Mouse (Mus musculus) heart, adult 18-20 months (tissue): ENCODE results near the gene Gsg1l. TPM values are rescaled to one million over a fixed set of nuclear protein-coding genes. Genes with fewer than 3 reads are reported as not detected.
A peak's percentile ranks its signal among the peaks of the same experiment; 100 is the strongest.

ENCODE experiments used
- DNase-seq, 2 experiments: peaks; one replicate each; pipeline ENCODE4 v3.0.0; 2021 to 2022; ENCODE audit warnings: mixed read lengths in 1 of 2
- total RNA-seq, 2 experiments: library from RNA; stranded (reverse); gene quantifications; 2 replicates each; pipeline ENCODE4 v1.2.3; 2021

Gsg1l gene
- total RNA-seq, 2 experiments from 2014 or later, result 10.1 to 12.3 TPM

- DNase-seq, result peak in 1 of 2 experiments; percentile 27
These were observed 49.9 kb downstream of the Gsg1l start for GRCm38 (mm10) chr7:126032365-126032755.

DNA sequence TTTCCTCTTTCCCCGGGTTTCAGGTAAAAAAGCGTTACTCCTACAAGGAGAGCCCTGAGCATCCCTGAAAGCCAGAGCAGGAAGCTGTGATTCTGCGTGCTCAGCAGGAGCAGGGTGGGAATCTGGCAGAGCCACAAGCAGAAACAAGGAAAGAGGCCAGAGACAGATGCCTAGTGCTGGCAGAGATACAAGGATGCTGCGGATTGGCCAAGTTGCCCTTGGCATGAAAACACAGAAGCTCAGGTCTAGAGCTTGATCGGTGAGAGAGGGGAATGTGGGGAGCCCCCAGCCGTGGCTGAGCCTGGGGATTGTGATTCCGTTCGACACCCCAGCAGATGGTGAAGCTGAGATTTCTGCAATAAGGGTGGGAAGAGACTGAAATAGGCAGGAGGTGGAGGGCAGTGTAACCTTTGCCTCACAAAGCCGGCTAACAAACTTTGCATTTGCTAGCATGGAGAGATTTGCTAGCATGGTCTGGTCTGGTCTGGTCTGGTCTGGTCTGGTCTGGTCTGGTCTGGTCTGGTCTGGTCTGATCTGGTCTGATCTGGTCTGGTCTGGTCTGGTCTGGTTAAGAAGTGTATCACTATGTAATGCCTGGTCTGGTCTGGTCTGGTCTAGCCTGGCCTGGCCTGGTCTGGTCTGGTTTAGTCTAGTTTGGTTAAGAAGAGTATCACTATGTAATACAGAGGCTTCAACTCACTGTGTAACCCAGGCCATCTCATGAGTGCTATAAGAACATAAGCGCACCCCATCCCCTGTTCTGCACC, 50.4 kb downstream of the Gsg1l start:
- DNase-seq, result peak; percentile 17 to 31

GRCm38 (mm10) chr7:126027410-126027809, 54.8 kb downstream of the Gsg1l start:
- DNase-seq, result peak in 1 of 2 experiments; percentile 33

GRCm38 (mm10) chr7:126026600-126026999, 55.6 kb downstream of the Gsg1l start:
- DNase-seq, result no peak

- no peak for DNase-seq
These were observed 62.2 kb downstream of the Gsg1l start for GRCm38 (mm10) chr7:126019966-126020365.

- no peak for DNase-seq
These were observed 62.9 kb downstream of the Gsg1l start for GRCm38 (mm10) chr7:126019321-126019720.

- DNase-seq, result no peak
These were observed 64.8 kb downstream of the Gsg1l start for GRCm38 (mm10) chr7:126017455-126017854.

DNA sequence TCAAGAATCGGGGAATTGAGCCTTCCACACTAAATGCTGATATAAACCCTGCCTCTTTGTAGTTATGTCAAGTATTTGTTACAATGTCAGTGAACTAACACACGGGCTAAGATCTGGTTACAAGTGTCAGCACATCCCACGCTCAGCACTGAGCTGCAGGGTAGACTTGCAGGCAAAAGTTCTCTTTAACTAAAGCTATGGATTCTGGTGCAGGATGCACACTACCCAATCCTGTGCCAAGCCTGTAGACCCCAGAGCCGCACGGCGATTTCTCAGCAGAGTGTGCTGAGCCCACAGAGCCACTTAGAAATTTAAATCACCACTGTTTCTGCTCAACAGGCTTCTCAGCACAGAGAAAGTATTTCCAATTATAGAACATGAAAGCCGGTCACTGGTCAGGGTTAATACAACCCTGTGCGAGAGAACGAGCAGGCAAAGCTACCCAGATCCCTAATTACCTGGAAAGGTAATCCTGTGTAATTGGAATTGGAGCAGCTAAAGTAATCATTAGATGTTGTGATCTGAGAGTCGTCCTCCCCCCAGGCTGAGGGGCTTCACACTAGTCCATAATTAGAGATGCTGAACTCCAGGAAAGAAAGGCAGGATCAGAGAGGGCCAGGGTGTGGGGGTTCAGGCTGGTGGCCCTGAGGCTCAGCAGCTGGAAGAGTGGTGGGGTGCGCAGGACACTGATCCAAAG, 69.7 kb downstream of the Gsg1l start:
- no peak for DNase-seq

DNA sequence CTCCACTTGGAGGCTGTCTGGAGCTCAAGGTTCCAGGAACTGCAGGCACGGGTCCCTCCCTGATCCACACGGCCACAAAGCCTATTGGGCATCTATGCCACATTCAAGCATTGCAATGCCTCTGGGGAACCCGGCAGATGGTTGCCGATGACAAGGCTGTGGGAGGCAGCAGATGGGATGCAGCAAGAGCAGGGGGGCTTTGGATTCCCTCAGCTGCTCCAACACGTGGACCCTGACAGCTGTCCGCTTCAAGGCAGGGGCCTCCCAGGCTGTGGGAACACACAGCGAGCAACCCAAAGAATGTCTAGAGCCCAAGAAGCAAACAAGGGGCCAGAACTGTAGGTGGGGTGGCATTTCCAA, 73.4 kb downstream of the Gsg1l start:
- no peak for DNase-seq

- DNase-seq, result no peak
These were observed 73.9 kb downstream of the Gsg1l start for GRCm38 (mm10) chr7:126008139-126008788.

- DNase-seq, result no peak
These were observed 74.9 kb downstream of the Gsg1l start for GRCm38 (mm10) chr7:126007132-126007910.

GRCm38 (mm10) chr7:126005274-126005673, 76.9 kb downstream of the Gsg1l start:
- DNase-seq, result no peak

- DNase-seq, result no peak
These were observed 80.5 kb downstream of the Gsg1l start for GRCm38 (mm10) chr7:126001683-126002082.

DNA sequence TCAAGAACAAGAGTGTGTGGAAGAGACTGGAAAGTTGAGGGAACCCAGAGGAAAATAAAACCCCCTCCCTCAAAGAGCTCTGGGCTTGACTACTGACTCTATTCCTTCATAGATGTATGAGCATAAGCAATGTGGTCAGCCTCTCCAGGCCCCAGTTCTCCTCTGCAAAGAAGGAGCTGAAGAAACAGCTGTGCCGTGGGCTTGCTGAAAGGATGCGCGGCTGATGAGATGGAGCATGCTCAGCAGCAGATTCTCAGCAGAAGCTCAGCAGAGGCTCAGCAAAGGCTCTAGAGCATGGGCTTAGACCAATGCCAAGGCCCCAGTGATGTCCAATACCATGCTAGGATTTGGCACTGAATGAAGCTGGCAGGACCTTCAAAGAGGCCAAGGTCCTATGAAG, 82.3 kb downstream of the Gsg1l start:
- DNase-seq, result no peak

- DNase-seq, result peak; percentile 68 to 84
These were observed 86.1 kb downstream of the Gsg1l start for GRCm38 (mm10) chr7:125996151-125996550.

DNA sequence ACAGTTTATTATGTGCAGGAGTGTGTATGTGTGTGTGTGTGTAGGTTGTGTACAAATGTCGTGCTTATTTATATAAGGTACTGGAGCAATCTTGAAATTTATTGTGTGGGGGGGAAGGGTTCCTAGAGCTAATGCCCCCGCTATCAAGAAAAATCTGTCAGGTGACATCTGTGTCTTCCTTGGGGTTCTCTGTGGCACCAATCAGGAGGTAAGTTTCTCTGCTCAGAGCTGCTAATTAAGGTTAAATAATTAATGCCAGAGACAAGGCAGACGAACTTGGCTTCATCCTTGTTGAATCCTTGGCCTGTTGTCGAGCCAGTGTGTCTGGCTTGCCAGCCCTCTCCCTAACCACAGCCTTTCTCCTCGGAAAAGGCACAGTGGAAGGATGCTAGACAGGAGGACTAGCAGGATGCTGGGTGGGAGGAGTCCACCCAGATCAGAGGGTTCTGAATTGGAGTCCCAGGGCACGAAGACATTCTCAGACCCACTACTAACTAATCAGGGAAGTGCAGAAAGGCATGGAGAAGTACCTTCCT, 89.8 kb downstream of the Gsg1l start:
- no peak for DNase-seq

DNA sequence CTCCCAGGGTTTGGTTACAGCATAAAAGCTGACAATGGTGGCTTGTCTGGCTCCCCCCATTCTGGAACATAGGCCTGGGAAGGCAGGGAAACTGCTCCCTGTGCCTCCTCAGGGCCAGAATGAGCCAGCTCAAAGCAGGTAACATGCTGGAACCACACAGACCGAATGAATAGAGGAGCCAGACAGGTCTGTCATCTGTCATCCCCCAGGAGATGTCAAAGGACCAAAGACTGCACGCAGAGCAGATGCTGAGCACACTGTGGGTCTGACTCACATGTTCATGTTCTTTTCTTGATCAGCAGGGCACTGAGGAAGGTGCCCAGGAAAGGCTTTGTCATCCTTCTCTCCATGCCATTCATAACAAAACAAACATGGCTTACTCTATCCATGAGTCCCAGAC, 90.4 kb downstream of the Gsg1l start:
- no peak for DNase-seq

DNA sequence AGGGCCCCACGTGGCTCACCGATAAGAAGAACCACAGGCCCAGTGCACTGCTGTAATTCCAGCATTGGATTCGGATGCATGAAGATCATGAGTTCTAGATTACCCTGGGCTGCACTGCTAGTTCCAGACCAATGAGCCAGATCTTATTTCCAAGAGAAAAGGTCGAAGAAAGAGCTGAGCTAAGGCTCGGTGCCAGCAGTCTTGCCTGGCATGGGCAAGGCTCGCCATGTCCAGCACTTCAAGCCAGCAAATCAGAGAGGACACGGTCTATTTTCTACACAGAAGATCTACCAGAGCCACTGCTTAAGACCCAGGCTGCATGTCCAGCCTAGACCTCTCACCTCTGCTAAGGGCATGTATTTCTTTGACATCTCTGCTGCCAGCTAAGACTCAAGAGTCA, 92.2 kb downstream of the Gsg1l start:
- peak in 1 of 2 experiments; percentile 34 for DNase-seq

DNA sequence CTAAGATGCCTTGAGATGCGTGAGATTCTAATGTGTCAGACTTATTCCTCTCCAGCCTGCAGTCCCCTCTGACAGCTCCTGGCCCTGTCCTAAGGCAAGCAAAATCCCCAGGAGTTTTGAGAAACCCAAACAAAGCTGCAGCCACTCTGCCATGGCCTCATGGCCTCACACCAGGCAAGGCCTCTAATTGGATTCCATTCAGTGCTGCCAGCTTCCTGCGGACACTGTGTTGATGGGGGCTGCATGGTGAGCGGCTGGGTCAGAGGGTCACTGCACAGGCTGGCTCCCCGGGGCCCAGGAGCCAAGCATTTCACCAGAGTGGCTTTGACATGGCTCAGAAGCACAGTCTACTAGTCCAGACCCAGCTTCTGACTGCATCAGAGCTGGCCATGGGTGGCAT, 92.7 kb downstream of the Gsg1l start:
- no peak for DNase-seq

- DNase-seq, result no peak
These were observed 93.9 kb downstream of the Gsg1l start for GRCm38 (mm10) chr7:125988326-125988725.

GRCm38 (mm10) chr7:125987117-125987516, 95.1 kb downstream of the Gsg1l start:
- DNase-seq, result no peak

DNA sequence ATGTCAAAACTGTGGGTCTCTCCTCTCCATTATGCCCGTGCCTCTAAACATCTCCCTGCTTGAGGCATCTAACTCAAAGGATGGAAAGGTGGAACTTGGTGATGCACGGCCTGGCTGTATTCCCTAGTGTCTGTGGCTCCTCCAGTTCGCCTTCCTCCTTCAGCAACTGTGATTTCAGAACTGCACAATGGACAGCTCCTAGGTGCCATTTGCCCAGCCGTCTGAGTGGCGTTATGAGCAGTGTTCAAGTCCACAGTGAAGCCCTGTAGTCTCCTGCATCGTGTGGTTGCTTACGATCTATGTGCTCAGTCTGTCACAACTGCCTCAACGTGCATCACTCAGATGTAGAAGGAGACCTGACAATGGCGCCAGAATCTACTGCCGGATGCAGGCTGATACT, 96.6 kb downstream of the Gsg1l start:
- no peak for DNase-seq
